Mouse (Mus musculus) cortical plate, adult 2 months (tissue): ENCODE measurements around the gene Nts.

Experiments used
- CTCF ChIP-seq: fragments of 200-500 bp; IDR thresholded peaks from 2 replicates; pipeline ENCODE4 v1.5.1; 2011; ENCODE audit warnings: mild to moderate bottlenecking, control low read depth, low read length; ENCODE audit not compliant: insufficient read depth; ENCODE audit errors: extremely low read depth
- POLR2A ChIP-seq: fragments of 200-500 bp; IDR thresholded peaks from 2 replicates; pipeline ENCODE4 v1.6.1; 2011; ENCODE audit warnings: mild to moderate bottlenecking, low read length, control low read depth; ENCODE audit not compliant: insufficient read depth; ENCODE audit errors: extremely low read depth

DNA sequence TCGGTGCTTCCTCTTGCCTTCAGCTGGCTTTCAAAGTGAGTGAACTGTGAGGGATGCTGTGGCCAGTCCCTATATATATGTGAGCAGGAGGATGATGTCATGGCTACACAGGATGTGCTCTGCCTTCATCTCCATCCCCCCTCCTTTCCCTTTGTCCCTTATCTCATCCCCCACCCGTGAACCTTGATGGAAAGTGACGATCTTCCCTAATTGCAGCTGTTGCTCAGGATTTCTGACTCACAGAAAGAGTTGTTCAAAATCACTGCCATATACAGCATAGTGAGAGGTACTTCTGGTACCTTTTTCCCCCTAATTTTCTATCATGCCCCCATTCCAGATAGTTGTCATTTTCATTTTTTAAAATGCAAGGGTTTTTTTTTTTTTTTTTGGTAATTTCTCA lies at the start of gene Nts:
- TF ChIP-seq POLR2A = no peak
- TF ChIP-seq CTCF = no peak
